Mouse (Mus musculus): Measurements from ENCODE around the gene Gm7942. TPM values are rescaled to one million over a fixed set of nuclear protein-coding genes. Genes with fewer than 3 reads are reported as not detected.
"Not testable (repeated sequence)": the region's sequence is repeated elsewhere in the genome, so short reads cannot be mapped to it uniquely, and the experiment has no call there.

Gene Gm7942
- total RNA-seq (2012; rRNA removed) (not detected in 2 replicates), polyA plus RNA-seq (2012; ENCODE audit: insufficient read depth in 1 of 2, insufficient read length in 2 of 2, low read depth in 1 of 2, low replicate concordance in 2 of 2, missing spikeins in 1 of 2) (not detected)

- not testable (repeated sequence) for H3K4me3 ChIP-seq (ENCODE audit: control insufficient read depth in 1 of 2, insufficient read depth in 1 of 2, low read depth in 2 of 2, low read length in 2 of 2); H3K4me1 ChIP-seq (ENCODE audit: control insufficient read depth in 1 of 2, insufficient read depth in 2 of 2, low read length in 2 of 2); H3K79me2 ChIP-seq (ENCODE audit: control insufficient read depth, insufficient read depth, low read length, poor library complexity); H3K9ac ChIP-seq (ENCODE audit: control insufficient read depth, low read depth, low read length, poor library complexity, severe bottlenecking); H3K9me3 ChIP-seq (replicated peaks; ENCODE audit: insufficient read depth, low read length); H3K27ac ChIP-seq (ENCODE audit: control insufficient read depth, low read depth, low read length); H3K36me3 ChIP-seq (ENCODE audit: control insufficient read depth in 1 of 2, insufficient read depth in 2 of 2, low read length in 2 of 2); H3K27me3 ChIP-seq (ENCODE audit: control insufficient read depth in 1 of 2, insufficient read depth in 2 of 2, low read length in 2 of 2); DNase-seq (ENCODE audit: low read depth, low spot score)
Measured at GRCm38 (mm10) chr5:95106638-95107037, at the start of gene Gm7942. Gene Gm7942, plus strand, starts transcription at chr5:95106938.

Other genes with a start within 250 kb of the Gm7942 start
- not detected in 2 replicates for gene Gm3183, start 241.5 kb upstream of the Gm7942 start, total RNA-seq (2012; rRNA removed)
- not detected for gene Gm3183, start 241.5 kb upstream of the Gm7942 start, polyA plus RNA-seq (2012; ENCODE audit: insufficient read depth in 1 of 2, insufficient read length in 2 of 2, low read depth in 1 of 2, low replicate concordance in 2 of 2, missing spikeins in 1 of 2)
- not detected in 2 replicates for gene Gm6367, start 118.3 kb upstream of the Gm7942 start, total RNA-seq (2012; rRNA removed)
- gene Gm6367, start 118.3 kb upstream of the Gm7942 start, polyA plus RNA-seq (2012; ENCODE audit: insufficient read depth in 1 of 2, insufficient read length in 2 of 2, low read depth in 1 of 2, low replicate concordance in 2 of 2, missing spikeins in 1 of 2) = not detected
- gene Gm16513, start 75.7 kb downstream of the Gm7942 start, total RNA-seq (2012; rRNA removed) = not detected in 2 replicates
- gene Gm16513, start 75.7 kb downstream of the Gm7942 start, polyA plus RNA-seq (2012; ENCODE audit: insufficient read depth in 1 of 2, insufficient read length in 2 of 2, low read depth in 1 of 2, low replicate concordance in 2 of 2, missing spikeins in 1 of 2) = not detected
- gene Gm10424, start 165.8 kb downstream of the Gm7942 start, total RNA-seq (2012; rRNA removed) = not detected in 2 replicates
- not detected for gene Gm10424, start 165.8 kb downstream of the Gm7942 start, polyA plus RNA-seq (2012; ENCODE audit: insufficient read depth in 1 of 2, insufficient read length in 2 of 2, low read depth in 1 of 2, low replicate concordance in 2 of 2, missing spikeins in 1 of 2)
- not detected in 2 replicates for gene Gm3259, start 199.0 kb downstream of the Gm7942 start, total RNA-seq (2012; rRNA removed)
- not detected for gene Gm3259, start 199.0 kb downstream of the Gm7942 start, polyA plus RNA-seq (2012; ENCODE audit: insufficient read depth in 1 of 2, insufficient read length in 2 of 2, low read depth in 1 of 2, low replicate concordance in 2 of 2, missing spikeins in 1 of 2)